In the genomic region with DNA sequence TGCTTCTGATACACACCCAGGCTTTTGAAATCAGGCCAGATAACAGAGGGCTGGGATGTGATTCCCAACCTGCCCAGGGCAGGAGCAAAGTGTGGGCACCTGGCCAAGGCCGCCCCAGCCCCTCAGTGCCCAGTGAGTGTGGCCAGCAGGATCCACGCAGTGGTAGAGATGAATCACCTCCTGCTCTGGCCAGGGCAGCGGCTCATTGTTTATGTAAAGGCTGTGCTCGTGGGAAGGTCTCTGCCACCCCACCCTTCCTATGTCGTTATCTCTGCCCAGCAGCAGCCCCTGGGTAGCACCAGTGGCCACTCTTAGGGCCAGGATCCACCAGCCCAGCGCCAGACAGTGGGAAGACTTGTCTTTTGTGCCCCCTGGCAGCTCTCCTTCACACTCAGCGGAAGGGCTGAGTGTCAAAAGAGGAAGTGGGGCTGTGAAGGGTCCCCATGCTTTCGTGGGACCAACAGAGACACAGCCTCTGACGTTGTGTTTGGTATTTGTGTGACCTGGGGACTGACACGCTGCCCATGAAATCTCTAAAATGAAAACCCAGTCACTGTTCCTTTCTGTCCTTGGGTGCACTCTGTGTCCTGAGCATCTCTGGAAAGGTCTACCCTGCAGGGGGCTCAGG, we compare ENCODE assay signal across 11 mouse cellular contexts. TPM values are rescaled to one million over a fixed set of nuclear protein-coding genes. Genes with fewer than 3 reads are reported as not detected.
DNase-seq lines count a peak whose midpoint lies in the region; ATAC-seq and TF ChIP-seq lines count a peak whose summit lies in the region.
"Had no signal": no experiment of that assay in that cellular context is flagged by ENCODE, and none has a peak within 500 bp of the region (broad histone marks: within the 10 kb centered on the region; RNA-seq: fewer than 3 reads in every experiment).

No protein-coding gene starts in this region.

- TF ChIP-seq POLR2A in cerebellum, adult 2 months (IDR thresholded peaks at IDR 0.05; ENCODE audit: borderline replicate concordance, insufficient read depth, low read length), result no peak

- H3K36me3 ChIP-seq in megakaryocyte, embryonic 14.5 days (replicated peaks; ENCODE audit: low read length), result peaks cover 70% of the 10 kb centered on the region

- WGBS in cerebellum, adult 2 months, result 63% methylated on average over 10 of the region's 10 CpGs

- peaks cover 66% of the 10 kb centered on the region for H3K4me1 ChIP-seq in megakaryocyte, embryonic 14.5 days
- no peaks in the 10 kb centered on the region for H3K4me1 ChIP-seq in cerebellum, adult 2 months (ENCODE audit: control insufficient read depth, insufficient read depth, low read length)
- H3K4me1 ChIP-seq: hindbrain, embryonic 15.5 days; midbrain, embryonic 12.5 days had no signal

- no peak for TF ChIP-seq CTCF in cerebellum, adult 2 months (IDR thresholded peaks at IDR 0.05; ENCODE audit: borderline replicate concordance, insufficient read depth, low read depth, low read length)

- no peak overlapping the region for H3K27ac ChIP-seq in cerebellum, adult 2 months (ENCODE audit: insufficient read depth, low read length)
- H3K27ac ChIP-seq: hindbrain, embryonic 15.5 days; midbrain, embryonic 12.5 days had no signal

- H3K4me3 ChIP-seq in megakaryocyte, embryonic 14.5 days (replicated peaks), result peak overlapping the region; percentile 19
- H3K4me3 ChIP-seq in cerebellum, adult 2 months (replicated peaks; ENCODE audit: insufficient read depth, low read depth, low read length), result no peak overlapping the region
- H3K4me3 ChIP-seq: hindbrain, embryonic 15.5 days; midbrain, embryonic 12.5 days had no signal

- no peak for ATAC-seq in megakaryocyte, adult 5-6 weeks (ENCODE audit: poor library complexity, severe bottlenecking)
- ATAC-seq in common myeloid progenitor, adult 5-6 weeks (replicated peaks; ENCODE audit: low read depth, poor library complexity, severe bottlenecking), result peak; percentile 72

- peaks cover 3% of the 10 kb centered on the region for H3K27me3 ChIP-seq in megakaryocyte, embryonic 14.5 days (replicated peaks)
- no peaks in the 10 kb centered on the region for H3K27me3 ChIP-seq in cerebellum, adult 2 months (ENCODE audit: control insufficient read depth, insufficient read depth, low read length)
- H3K27me3 ChIP-seq: hindbrain, embryonic 15.5 days; midbrain, embryonic 12.5 days had no signal

- H3K9me3 ChIP-seq in megakaryocyte, embryonic 14.5 days, result no peaks in the 10 kb centered on the region
- H3K9me3 ChIP-seq: hindbrain, embryonic 15.5 days; midbrain, embryonic 12.5 days had no signal

- peak; percentile 24 for DNase-seq in liver
- DNase-seq in ovary, postnatal 36 days (ENCODE audit: low spot score), result peak; percentile 71
- no peak for DNase-seq in cerebellum, adult 2 months
- DNase-seq in gastrocnemius, postnatal 4 days (ENCODE audit: low spot score in 2 of 2), result no peak
- DNase-seq in T-cell, adult 2 months (ENCODE audit: low spot score), result no peak
- DNase-seq: cerebellum, adult 8-10 months had no signal

RNA-seq across cellular contexts. Expression of a gene that starts 9.4 kb away (rescaled TPM):
- polyA plus RNA-seq in megakaryocyte, embryonic 14.5 days (2012; ENCODE audit: insufficient read depth, low replicate concordance), result 5.6 and 6.9 TPM in 2 replicates
- 0.09 TPM in 1 of 2 replicates, not detected in the other for total RNA-seq in megakaryocyte, adult 5-6 weeks (2015)
- not detected in 2 replicates for total RNA-seq in megakaryocyte, adult 5-6 weeks (2017)
- total RNA-seq in common myeloid progenitor, adult 5-6 weeks (2017), result 0.29 and 5.1 TPM in 2 replicates
- 21.6 and 28.6 TPM in 2 replicates for polyA plus RNA-seq in cerebellum, adult 2 months (2012; rRNA removed)
- 1 to 10 TPM; 5.1 to 6.2 TPM for total RNA-seq in gastrocnemius, postnatal 4 days (2021)

RNA-seq across cellular contexts. Expression of a gene that starts 31.8 kb away (rescaled TPM):
- polyA plus RNA-seq in megakaryocyte, embryonic 14.5 days (2012; ENCODE audit: insufficient read depth, low replicate concordance), result 9.5 and 10.4 TPM in 2 replicates
- 13.2 and 19.9 TPM in 2 replicates for total RNA-seq in megakaryocyte, adult 5-6 weeks (2015)
- total RNA-seq in megakaryocyte, adult 5-6 weeks (2017), result 19.9 and 22.5 TPM in 2 replicates
- 23.6 and 25.3 TPM in 2 replicates for total RNA-seq in common myeloid progenitor, adult 5-6 weeks (2017)
- polyA plus RNA-seq in cerebellum, adult 2 months (2012; rRNA removed), result 24.7 and 28.5 TPM in 2 replicates
- total RNA-seq in gastrocnemius, postnatal 4 days (2021), result 10 to 100 TPM in 1 of 2 experiments, 1 to 10 TPM in 1; 8.6 to 12.9 TPM

RNA-seq across cellular contexts. Expression of a gene that starts 32.0 kb away (rescaled TPM):
- polyA plus RNA-seq in megakaryocyte, embryonic 14.5 days (2012; ENCODE audit: insufficient read depth, low replicate concordance), result 13.5 and 14.4 TPM in 2 replicates
- 18.6 and 22.6 TPM in 2 replicates for total RNA-seq in megakaryocyte, adult 5-6 weeks (2015)
- total RNA-seq in megakaryocyte, adult 5-6 weeks (2017), result 158 and 190 TPM in 2 replicates
- 164 and 170 TPM in 2 replicates for total RNA-seq in common myeloid progenitor, adult 5-6 weeks (2017)
- polyA plus RNA-seq in cerebellum, adult 2 months (2012; rRNA removed), result 49.5 and 53.5 TPM in 2 replicates
- 10 to 100 TPM; 25.1 to 25.7 TPM for total RNA-seq in gastrocnemius, postnatal 4 days (2021)

RNA-seq across cellular contexts. Expression of a gene that starts 47.4 kb away (rescaled TPM):
- 197 and 238 TPM in 2 replicates for polyA plus RNA-seq in megakaryocyte, embryonic 14.5 days (2012; ENCODE audit: insufficient read depth, low replicate concordance)
- 4.6 and 5.0 TPM in 2 replicates for total RNA-seq in megakaryocyte, adult 5-6 weeks (2015)
- 10.4 and 10.8 TPM in 2 replicates for total RNA-seq in megakaryocyte, adult 5-6 weeks (2017)
- 34.6 and 43.6 TPM in 2 replicates for total RNA-seq in common myeloid progenitor, adult 5-6 weeks (2017)
- 14.8 and 15.1 TPM in 2 replicates for polyA plus RNA-seq in cerebellum, adult 2 months (2012; rRNA removed)
- total RNA-seq in gastrocnemius, postnatal 4 days (2021), result 10 to 100 TPM; 32.7 to 40.0 TPM

RNA-seq across cellular contexts. Expression of a gene that starts 53.3 kb away (rescaled TPM):
- not detected in 2 replicates for polyA plus RNA-seq in megakaryocyte, embryonic 14.5 days (2012; ENCODE audit: insufficient read depth, low replicate concordance)
- total RNA-seq in megakaryocyte, adult 5-6 weeks (2015), result 2.7 and 4.9 TPM in 2 replicates
- total RNA-seq in megakaryocyte, adult 5-6 weeks (2017), result 0.73 TPM in 1 of 2 replicates, not detected in the other
- total RNA-seq in common myeloid progenitor, adult 5-6 weeks (2017), result 0.34 and 2.0 TPM in 2 replicates
- 0.11 TPM in 1 of 2 replicates, not detected in the other for polyA plus RNA-seq in cerebellum, adult 2 months (2012; rRNA removed)
- total RNA-seq in gastrocnemius, postnatal 4 days (2021), result under 1 TPM in 1 of 2 experiments, not detected in 1; 0.39 TPM

Comparison
In these comparisons a context has a peak if more than half of its experiments do, and no peak if none do; other contexts are left out.
1. DNase-seq: peak in liver (single experiment) and ovary, postnatal 36 days (single experiment); none in cerebellum, adult 2 months (0 of 2), gastrocnemius, postnatal 4 days (0 of 2) and T-cell, adult 2 months (single experiment).